Mouse (Mus musculus): ENCODE data around the gene Dmd.

GRCm38 (mm10) chrX:84364981-84365380 is 1416.3 kb downstream of the Dmd start:
- no peak for TF ChIP-seq GATA1 (IDR thresholded peaks at IDR 0.05; ENCODE audit: borderline replicate concordance, low read length)
- TF ChIP-seq FLI1 (IDR thresholded peaks at IDR 0.05; ENCODE audit: low read length), result no peak
